Mouse (Mus musculus) hindbrain, postnatal 0 days (tissue): ENCODE measurements around the gene Gata5. TPM values are rescaled to one million over a fixed set of nuclear protein-coding genes. Genes with fewer than 3 reads are reported as not detected.

Experiments
- ATAC-seq: fragments of 200-750 bp; cut with Nextera tagmentation; 2 replicates; pipeline ENCODE4 v1.8.0; 2017; ENCODE audit warnings: mild to moderate bottlenecking, moderate TSS enrichment, moderate library complexity
- DNase-seq: peaks from one replicate; pipeline ENCODE4 v3.0.0-alpha.2; 2015; ENCODE audit warnings: low spot score
- H3K27ac ChIP-seq: fragments of 300-500 bp; sonication (generic); 2 replicates; pipeline ENCODE4 v1.5.1; 2014; ENCODE audit warnings: mild to moderate bottlenecking
- H3K27me3 ChIP-seq: fragments of 300-500 bp; sonication (generic); 2 replicates; pipeline ENCODE4 v1.6.1; 2014; ENCODE audit warnings: low read length, mixed read lengths; ENCODE audit not compliant: insufficient read depth
- H3K36me3 ChIP-seq: fragments of 300-500 bp; sonication (generic); 2 replicates; pipeline ENCODE4 v1.6.1; 2014; ENCODE audit warnings: low read length, mixed read lengths; ENCODE audit not compliant: insufficient read depth
- H3K4me1 ChIP-seq: fragments of 300-500 bp; sonication (generic); 2 replicates; pipeline ENCODE4 v1.6.1; 2014; ENCODE audit warnings: antibody characterized with exemption, low read length, mixed read lengths; ENCODE audit not compliant: insufficient read depth
- H3K4me2 ChIP-seq: fragments of 300-500 bp; sonication (generic); 2 replicates; pipeline ENCODE4 v1.6.1; 2014; ENCODE audit warnings: low read depth, mild to moderate bottlenecking, low read length, moderate library complexity, mixed read lengths
- H3K4me3 ChIP-seq: fragments of 300-500 bp; sonication (generic); 2 replicates; pipeline ENCODE4 v1.5.1; 2014; ENCODE audit warnings: low read length
- H3K9ac ChIP-seq: fragments of 300-500 bp; sonication (generic); replicated peaks from 2 replicates; pipeline ENCODE4 v1.6.1; 2014; ENCODE audit warnings: mild to moderate bottlenecking, low read length, moderate library complexity, mixed read lengths
- H3K9me3 ChIP-seq: fragments of 300-500 bp; sonication (generic); 2 replicates; pipeline ENCODE4 v1.6.1; 2016; ENCODE audit warnings: low read length, mixed read lengths
- CTCF ChIP-seq: IDR thresholded peaks from 2 replicates; pipeline ENCODE4 v1.5.1; 2016; ENCODE audit warnings: antibody characterized with exemption, control low read depth, low read depth
- WGBS: fragments of 180-500 bp; shearing (Covaris S2); extraction: QIAGEN DNeasy Blood & Tissue Kit; methylation state at CpG from one replicate; pipeline ENCODE4 v1.1.7; 2014; 5-methylcytosine and 5-hydroxymethylcytosine counted together
- polyA plus RNA-seq: library from polyadenylated mRNA; unstranded; fragments of >200 nt; fragmentation: Nextera tagmentation; extraction: Ambion mirVana; gene quantifications from 2 replicates; pipeline ENCODE4 v1.2.1, GENCODE M21; 2015
- total RNA-seq: library from RNA; depleted of rRNA; stranded (reverse); fragments of >200 nt; gene quantifications from 2 replicates; pipeline ENCODE4 v1.2.3, GENCODE M21; 2014

Gene Gata5
- total and polyA plus RNA-seq, 2 experiments from 2014 or later = not detected

GRCm38 (mm10) chr2:180303468-180303867, 31.0 kb downstream of the Gata5 start:
- Histone ChIP-seq H3K27ac (no peak overlapping the region), H3K4me3 (no peak overlapping the region), H3K4me1 (no peaks in the 10 kb centered on the region), H3K9ac (no peak overlapping the region), H3K9me3 (0 out of 2 replicates have a peak, but pooled peaks cover 6% of the 10 kb centered on the region), H3K27me3 (no peaks in the 10 kb centered on the region), H3K36me3 (no peaks in the 10 kb centered on the region), H3K4me2 (no peak overlapping the region)
- 93% methylated on average over 12 of the region's 12 CpGs for WGBS
- ATAC-seq = no peak
- TF ChIP-seq CTCF = no peak
- DNase-seq = no peak

GRCm38 (mm10) chr2:180302201-180302600, 32.3 kb downstream of the Gata5 start:
- no peak for TF ChIP-seq CTCF
- Histone ChIP-seq H3K27me3 (no peaks in the 10 kb centered on the region), H3K9ac (no peak overlapping the region), H3K36me3 (no peaks in the 10 kb centered on the region), H3K4me2 (no peak overlapping the region), H3K9me3 (0 out of 2 replicates have a peak, but pooled peaks cover 6% of the 10 kb centered on the region), H3K27ac (no peak overlapping the region), H3K4me3 (no peak overlapping the region), H3K4me1 (no peaks in the 10 kb centered on the region)
- DNase-seq (no peak), ATAC-seq (no peak)
- WGBS = 83% methylated on average over 4 of the region's 4 CpGs

GRCm38 (mm10) chr2:180300771-180301170, 33.7 kb downstream of the Gata5 start:
- WGBS = 60% methylated on average over 5 of the region's 5 CpGs
- no peak overlapping the region for H3K9ac ChIP-seq
- no peaks in the 10 kb centered on the region for H3K36me3 ChIP-seq
- no peak overlapping the region for H3K4me3 ChIP-seq
- no peaks in the 10 kb centered on the region for H3K27me3 ChIP-seq
- H3K4me1 ChIP-seq = no peaks in the 10 kb centered on the region
- H3K4me2 ChIP-seq = no peak overlapping the region
- H3K9me3 ChIP-seq = 0 out of 2 replicates have a peak, but pooled peaks cover 6% of the 10 kb centered on the region
- ATAC-seq = no peak
- no peak overlapping the region for H3K27ac ChIP-seq
- no peak for DNase-seq
- no peak for TF ChIP-seq CTCF

GRCm38 (mm10) chr2:180300252-180300651, 34.2 kb downstream of the Gata5 start:
- Histone ChIP-seq H3K9ac (no peak overlapping the region), H3K4me1 (no peaks in the 10 kb centered on the region), H3K4me2 (no peak overlapping the region), H3K27me3 (no peaks in the 10 kb centered on the region), H3K27ac (no peak overlapping the region), H3K36me3 (no peaks in the 10 kb centered on the region), H3K9me3 (0 out of 2 replicates have a peak, but pooled peaks cover 6% of the 10 kb centered on the region), H3K4me3 (no peak overlapping the region)
- TF ChIP-seq CTCF = no peak
- no peak for ATAC-seq
- DNase-seq = no peak
- WGBS = 71% methylated on average over 2 of the region's 2 CpGs

GRCm38 (mm10) chr2:180292906-180293305, 41.6 kb downstream of the Gata5 start:
- Histone ChIP-seq H3K9me3 (no peaks in the 10 kb centered on the region), H3K4me3 (no peak overlapping the region), H3K27ac (no peak overlapping the region), H3K4me2 (no peak overlapping the region), H3K9ac (no peak overlapping the region), H3K4me1 (no peaks in the 10 kb centered on the region), H3K27me3 (no peaks in the 10 kb centered on the region), H3K36me3 (no peaks in the 10 kb centered on the region)
- WGBS = 68% methylated on average over 8 of the region's 8 CpGs
- DNase-seq (no peak), ATAC-seq (no peak)
- no peak for TF ChIP-seq CTCF

GRCm38 (mm10) chr2:180292026-180292425, 42.5 kb downstream of the Gata5 start:
- no peak overlapping the region for H3K27ac ChIP-seq
- no peaks in the 10 kb centered on the region for H3K4me1 ChIP-seq
- no peaks in the 10 kb centered on the region for H3K36me3 ChIP-seq
- H3K4me3 ChIP-seq = no peak overlapping the region
- H3K9ac ChIP-seq = no peak overlapping the region
- TF ChIP-seq CTCF = no peak
- no peak overlapping the region for H3K4me2 ChIP-seq
- DNase-seq (no peak), ATAC-seq (no peak)
- 71% methylated on average over 4 of the region's 4 CpGs for WGBS
- no peaks in the 10 kb centered on the region for H3K9me3 ChIP-seq
- H3K27me3 ChIP-seq = no peaks in the 10 kb centered on the region

GRCm38 (mm10) chr2:180291566-180291965, 42.9 kb downstream of the Gata5 start:
- no peak for TF ChIP-seq CTCF
- no peaks in the 10 kb centered on the region for H3K27me3 ChIP-seq
- WGBS = 76% methylated on average over 5 of the region's 5 CpGs
- H3K4me3 ChIP-seq = no peak overlapping the region
- H3K9ac ChIP-seq = no peak overlapping the region
- ATAC-seq = no peak
- no peaks in the 10 kb centered on the region for H3K4me1 ChIP-seq
- H3K4me2 ChIP-seq = no peak overlapping the region
- no peaks in the 10 kb centered on the region for H3K9me3 ChIP-seq
- DNase-seq = no peak
- H3K36me3 ChIP-seq = no peaks in the 10 kb centered on the region
- no peak overlapping the region for H3K27ac ChIP-seq
